Mouse (Mus musculus): Measurements from ENCODE around the gene Ing1.

DNA sequence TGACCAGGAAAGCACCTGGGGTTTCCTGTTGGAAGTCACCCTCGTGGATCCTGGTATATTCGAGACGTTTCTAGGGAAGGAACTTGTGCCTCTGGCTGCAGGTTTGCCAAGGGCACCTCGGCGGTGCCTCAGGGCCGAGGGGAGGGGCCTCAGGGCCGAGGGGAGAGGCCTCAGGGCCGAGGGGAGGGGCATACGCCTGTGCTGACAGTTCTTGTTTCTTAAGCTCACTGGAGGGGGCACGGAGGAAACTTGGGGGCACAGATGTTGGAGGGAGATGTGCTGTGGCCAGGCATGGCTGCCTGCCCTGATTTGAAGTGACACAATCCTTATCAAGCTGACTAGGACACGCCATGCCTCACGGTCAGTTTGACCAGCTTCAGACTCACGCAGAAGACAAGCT is 36.9 kb downstream of the Ing1 start:
- TF ChIP-seq CTCF (IDR thresholded peaks at IDR 0.05; ENCODE audit: extremely low read depth, insufficient read depth, low read length) (no peak), POLR2A (IDR thresholded peaks at IDR 0.05; ENCODE audit: extremely low read depth, insufficient read depth, low read length) (no peak)
